Mouse (Mus musculus): ENCODE measurements at regions not wholly inside any gene's neighbourhood (a gene's known extent, or its start where the extent isn't known, plus 50 kb on each side); places are given as distances from the start of the nearest gene placed in this dataset.

- TF ChIP-seq POLR2A (IDR thresholded peaks at IDR 0.05; ENCODE audit: low read depth, low read length) (no peak), MAX (IDR thresholded peaks at IDR 0.05; ENCODE audit: low read length) (no peak), CTCF (conservative IDR thresholded peaks at IDR 0.05 in 1 of 2, IDR thresholded peaks at IDR 0.05 in 1 of 2; ENCODE audit: low read depth in 2 of 2, low read length in 2 of 2) (no peak), ZNF384 (IDR thresholded peaks at IDR 0.05; ENCODE audit: low read depth, low read length) (no peak), SIN3A (IDR thresholded peaks at IDR 0.05; ENCODE audit: low read length) (no peak), ZKSCAN1 (IDR thresholded peaks at IDR 0.05; ENCODE audit: borderline replicate concordance, low read depth, low read length) (no peak), NRF1 (IDR thresholded peaks at IDR 0.05; ENCODE audit: low read depth, low read length) (no peak), BHLHE40 (IDR thresholded peaks at IDR 0.05; ENCODE audit: low read depth, low read length) (no peak), EP300 (IDR thresholded peaks at IDR 0.05; ENCODE audit: low read length) (no peak), MAZ (IDR thresholded peaks at IDR 0.05; ENCODE audit: low read depth, low read length) (no peak), UBTF (IDR thresholded peaks at IDR 0.05; ENCODE audit: low read depth, low read length) (no peak), MAFK (IDR thresholded peaks at IDR 0.05; ENCODE audit: insufficient replicate concordance, low read length) (no peak), USF1 (IDR thresholded peaks at IDR 0.05; ENCODE audit: low read depth, low read length) (no peak), SMC3 (IDR thresholded peaks at IDR 0.05; ENCODE audit: low read depth, low read length) (no peak)
Observed at GRCm38 (mm10) chr16:87250531-87250930, 103.5 kb upstream of the N6amt1 start.

All from CH12.LX (cell line).